Mouse (Mus musculus) embryonic fibroblast, embryonic 13.5 days (primary cell): ENCODE results near the gene Slc9c1. TPM values are rescaled to one million over a fixed set of nuclear protein-coding genes. Genes with fewer than 3 reads are reported as not detected.

Experiments
- H3K27ac ChIP-seq: 2 replicates; pipeline ENCODE4 v1.5.1; 2012; ENCODE audit warnings: low read length, control low read depth, inconsistent platforms; ENCODE audit not compliant: insufficient read depth
- H3K4me1 ChIP-seq: 2 replicates; pipeline ENCODE4 v1.6.1; 2011; ENCODE audit warnings: low read length; ENCODE audit not compliant: control insufficient read depth, insufficient read depth
- H3K4me3 ChIP-seq: 2 replicates; pipeline ENCODE4 v1.5.1; 2011; ENCODE audit warnings: mild to moderate bottlenecking, control low read depth, low read length; ENCODE audit not compliant: insufficient read depth
- CTCF ChIP-seq: IDR thresholded peaks from 2 replicates; pipeline ENCODE4 v1.5.1; 2011; ENCODE audit warnings: mild to moderate bottlenecking, control low read depth, low read length, moderate library complexity, borderline replicate concordance; ENCODE audit not compliant: insufficient read depth
- POLR2A ChIP-seq: IDR thresholded peaks from 2 replicates; pipeline ENCODE4 v1.6.1; 2011; ENCODE audit warnings: low read depth, mild to moderate bottlenecking, control low read depth, low read length, moderate library complexity
- polyA plus RNA-seq: library from polyadenylated mRNA; stranded (reverse); fragments of >200 nt; gene quantifications from 2 replicates; pipeline ENCODE4 v1.2.4, GENCODE M21; 2011; ENCODE audit warnings: low read depth; ENCODE audit not compliant: missing spikeins, insufficient read length

Gene Slc9c1
- polyA plus RNA-seq, 1 experiment: not detected

- TF ChIP-seq CTCF (no peak), POLR2A (no peak)
- no peaks in the 10 kb centered on the region for H3K4me1 ChIP-seq
- no peak overlapping the region for H3K27ac ChIP-seq
- H3K4me3 ChIP-seq: no peak overlapping the region
Measured at GRCm38 (mm10) chr16:45644380-45644779, 109.3 kb downstream of the Slc9c1 start.

GRCm38 (mm10) chr16:45651497-45651896, 116.4 kb downstream of the Slc9c1 start:
- TF ChIP-seq CTCF: no peak
- no peak for TF ChIP-seq POLR2A
- no peak overlapping the region for H3K4me3 ChIP-seq
- H3K4me1 ChIP-seq: no peaks in the 10 kb centered on the region
- H3K27ac ChIP-seq: no peak overlapping the region

GRCm38 (mm10) chr16:45653009-45653933, 118.2 kb downstream of the Slc9c1 start:
- Histone ChIP-seq H3K27ac (no peak overlapping the region), H3K4me1 (no peaks in the 10 kb centered on the region), H3K4me3 (no peak overlapping the region)
- TF ChIP-seq CTCF: no peak
- no peak for TF ChIP-seq POLR2A

GRCm38 (mm10) chr16:45653934-45654332, 118.8 kb downstream of the Slc9c1 start, which contains the start of gene BC016579:
Gene BC016579, minus strand, starts transcription at chr16:45654068.
- H3K4me1 ChIP-seq: no peaks in the 10 kb centered on the region
- H3K27ac ChIP-seq: no peak within 1 kb of the TSS
- no peak for TF ChIP-seq POLR2A
- no peak for TF ChIP-seq CTCF
- H3K4me3 ChIP-seq: no peak within 1 kb of the TSS

GRCm38 (mm10) chr16:45654465-45654864, 119.4 kb downstream of the Slc9c1 start:
- no peaks in the 10 kb centered on the region for H3K4me1 ChIP-seq
- no peak overlapping the region for H3K4me3 ChIP-seq
- no peak overlapping the region for H3K27ac ChIP-seq
- TF ChIP-seq POLR2A (no peak), CTCF (no peak)

Other genes with a start within 250 kb of the Slc9c1 start
- gene Cd200, start 126.3 kb upstream of the Slc9c1 start, polyA plus RNA-seq: 0.94 and 4.1 TPM in 2 replicates
- not detected in 2 replicates for gene Gm609, start 42.3 kb upstream of the Slc9c1 start, polyA plus RNA-seq
- gene Gm17783, start 3.3 kb upstream of the Slc9c1 start, polyA plus RNA-seq: not detected in 2 replicates
- not detected in 2 replicates for gene Gcsam, start 75.1 kb downstream of the Slc9c1 start, polyA plus RNA-seq
- not detected in 2 replicates for gene BC016579, start 118.8 kb downstream of the Slc9c1 start, polyA plus RNA-seq
- 0.25 TPM in 1 of 2 replicates, not detected in the other for gene Tmprss7, start 158.3 kb downstream of the Slc9c1 start, polyA plus RNA-seq
- 1.7 TPM in 2 replicates for gene Tagln3, start 189.3 kb downstream of the Slc9c1 start, polyA plus RNA-seq
- gene Abhd10, start 207.6 kb downstream of the Slc9c1 start, polyA plus RNA-seq: 19.2 and 25.2 TPM in 2 replicates